In genomic region chr15:97186034-97186433, GRCm38 (mm10) we compare ENCODE assay signal across 15 mouse cellular contexts.
DNase-seq lines count a peak whose midpoint lies in the region; ATAC-seq and TF ChIP-seq lines count a peak whose summit lies in the region.
"Had no signal": no experiment of that assay in that cellular context is flagged by ENCODE, and none has a peak within 500 bp of the region (broad histone marks: within the 10 kb centered on the region; RNA-seq: fewer than 3 reads in every experiment).

No protein-coding gene starts in this region.

- no peaks in the 10 kb centered on the region for H3K36me3 ChIP-seq in kidney, embryonic 16.5 days (ENCODE audit: insufficient read depth, low read length)
- H3K36me3 ChIP-seq in C2C12 (ENCODE audit: control insufficient read depth, insufficient read depth) = no peaks in the 10 kb centered on the region
- H3K36me3 ChIP-seq: forebrain, embryonic 15.5 days; limb, embryonic 15.5 days had no signal

- peaks cover 11% of the 10 kb centered on the region; the same call in 1 of the 2 replicates for H3K4me1 ChIP-seq in kidney, embryonic 16.5 days (ENCODE audit: insufficient read depth, low read length)
- H3K4me1 ChIP-seq: limb, embryonic 15.5 days had no signal

- no peaks in the 10 kb centered on the region for H3K79me2 ChIP-seq in C2C12 (ENCODE audit: control insufficient read depth, insufficient read depth)

- TF ChIP-seq CTCF in gastrocnemius, adult 2 months (IDR thresholded peaks at IDR 0.05) = peak; percentile 51
- peak; percentile 77 for TF ChIP-seq CTCF in C2C12 (IDR thresholded peaks at IDR 0.05; ENCODE audit: control insufficient read depth, insufficient read depth, insufficient read length)

- H3K79me3 ChIP-seq in C2C12 (ENCODE audit: low read depth) = no peaks in the 10 kb centered on the region

- intact Hi-C loops in gastrocnemius, adult 2 months (cut with DNase I) = loop anchor here (5.0 to 10.0 kb wide), 4 partner anchors 49 to 481 kb away; no protein-coding TSS in a partner anchor

- peak; percentile 63 for DNase-seq in gastrocnemius, adult 2 months
- DNase-seq in gastrocnemius, adult 8-10 months (ENCODE audit: low spot score in 2 of 2) = no peak
- no peak for DNase-seq in kidney, adult 9 months
- peak; percentile 23 for DNase-seq in kidney, postnatal 14 days
- no peak for DNase-seq in layer of hippocampus, adult 18-20 months (ENCODE audit: low spot score in 2 of 2)
- DNase-seq in testis, postnatal 10 days (ENCODE audit: low spot score) = no peak
- DNase-seq: adrenal gland, adult 2 months; B cell, adult 2 months; cerebellum, postnatal 25 days; right cerebral cortex, postnatal 4 days; thymus, postnatal 25 days had no signal

- no peak overlapping the region for H3K4me3 ChIP-seq in gastrocnemius, adult 2 months
- H3K4me3 ChIP-seq in kidney, embryonic 16.5 days (ENCODE audit: low read length) = no peak overlapping the region
- H3K4me3 ChIP-seq in C2C12 (ENCODE audit: insufficient read depth, poor library complexity, severe bottlenecking) = no peak overlapping the region
- H3K4me3 ChIP-seq: forebrain, embryonic 15.5 days; limb, embryonic 15.5 days had no signal

- no peaks in the 10 kb centered on the region for H3K27me3 ChIP-seq in kidney, embryonic 16.5 days (ENCODE audit: insufficient read depth, low read length)
- no peaks in the 10 kb centered on the region for H3K27me3 ChIP-seq in C2C12 (ENCODE audit: control insufficient read depth, insufficient read depth, insufficient read length)
- H3K27me3 ChIP-seq: forebrain, embryonic 15.5 days; limb, embryonic 15.5 days had no signal

- H3K4me2 ChIP-seq in kidney, embryonic 16.5 days (replicated peaks; ENCODE audit: low read depth, low read length) = no peak overlapping the region
- H3K4me2 ChIP-seq: forebrain, embryonic 15.5 days; limb, embryonic 15.5 days had no signal

- H3K9ac ChIP-seq in kidney, embryonic 16.5 days (replicated peaks; ENCODE audit: low read length) = no peak overlapping the region
- H3K9ac ChIP-seq: forebrain, embryonic 15.5 days; limb, embryonic 15.5 days had no signal

- WGBS in kidney, embryonic 16.5 days = 30% methylated on average over 8 of the region's 8 CpGs

- no peak overlapping the region for H3ac ChIP-seq in C2C12 (ENCODE audit: control insufficient read depth, insufficient read length, low read depth)

- ATAC-seq in kidney, embryonic 16.5 days (ENCODE audit: low FRiP score, low TSS enrichment) = peak; percentile 13; the same call in 1 of the 2 replicates
- ATAC-seq: forebrain, embryonic 15.5 days had no signal

- no peak overlapping the region for H3K27ac ChIP-seq in gastrocnemius, adult 2 months
- no peak overlapping the region for H3K27ac ChIP-seq in kidney, embryonic 16.5 days (ENCODE audit: low read length)
- H3K27ac ChIP-seq: forebrain, embryonic 15.5 days; limb, embryonic 15.5 days had no signal

- no peaks in the 10 kb centered on the region for H3K9me3 ChIP-seq in kidney, embryonic 16.5 days (ENCODE audit: low read length)
- H3K9me3 ChIP-seq: forebrain, embryonic 15.5 days; limb, embryonic 15.5 days had no signal

TF ChIP-seq in C2C12, 6 proteins besides CTCF, POLR2A, EP300 and RAD21:
- no peak for TF ChIP-seq MYOG (IDR thresholded peaks at IDR 0.05; ENCODE audit: control insufficient read depth, extremely low read depth, insufficient read length)
- no peak for TF ChIP-seq USF1 (IDR thresholded peaks at IDR 0.05; ENCODE audit: low read depth)
- TF ChIP-seq CEBPB (IDR thresholded peaks at IDR 0.05; ENCODE audit: low read depth) = no peak
- TF ChIP-seq MAX (IDR thresholded peaks at IDR 0.05) = no peak
- no peak for TF ChIP-seq FOSL1 (IDR thresholded peaks at IDR 0.05; ENCODE audit: insufficient read depth, low read length, poor library complexity, severe bottlenecking)
- no peak for TF ChIP-seq MYOD1 (IDR thresholded peaks at IDR 0.05; ENCODE audit: control insufficient read depth, insufficient read length, low read depth)

Comparison
In these comparisons a context has a peak if more than half of its experiments do, and no peak if none do; other contexts are left out.
1. DNase-seq: peak in gastrocnemius, adult 2 months (single experiment) and kidney, postnatal 14 days (single experiment); none in gastrocnemius, adult 8-10 months (0 of 2), kidney, adult 9 months (single experiment), layer of hippocampus, adult 18-20 months (0 of 2) and testis, postnatal 10 days (single experiment).